Mouse (Mus musculus): ENCODE measurements at regions not wholly inside any gene's neighbourhood (a gene's known extent, or its start where the extent isn't known, plus 50 kb on each side); places are given as distances from the start of the nearest gene placed in this dataset.

DNA sequence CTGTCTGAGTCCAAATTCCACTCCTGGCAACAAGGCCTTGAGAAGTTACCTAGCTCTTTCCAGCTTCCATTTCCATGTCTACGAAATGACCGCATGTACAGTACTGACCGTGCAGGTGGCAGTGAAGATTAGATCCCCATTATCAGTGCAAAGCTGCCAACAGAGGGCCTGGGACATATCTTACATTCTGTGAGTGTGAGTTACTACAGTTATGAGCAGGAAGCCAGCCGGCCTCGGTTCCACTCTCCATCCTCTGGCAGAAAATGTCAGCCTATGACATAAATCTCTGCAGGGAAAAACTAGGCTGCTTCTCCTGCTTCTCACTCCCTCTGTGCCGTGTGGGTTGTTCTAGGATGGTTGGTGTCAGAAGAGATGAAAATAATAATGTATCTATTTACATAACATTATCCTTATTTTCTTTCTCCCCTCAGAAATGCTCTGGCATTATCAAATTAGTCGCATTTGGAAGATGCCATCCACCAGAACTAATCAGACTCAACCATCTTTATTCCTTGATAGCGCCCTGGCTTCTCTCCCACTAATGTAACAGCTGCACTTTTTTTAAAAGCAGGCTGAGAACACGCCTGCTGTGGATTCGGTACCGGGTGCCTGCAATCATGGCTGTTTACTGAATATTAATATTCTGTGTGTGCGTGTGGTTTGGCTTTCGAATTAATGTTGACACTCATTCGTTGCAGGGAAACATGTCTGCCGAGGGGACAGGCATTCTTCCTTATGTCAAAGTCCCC lies 77.5 kb downstream of the Dyrk2 start:
- WGBS: 72% methylated on average over 15 of the region's 15 CpGs
- ATAC-seq (ENCODE audit: low read depth): no peak
- H3K4me2 ChIP-seq: no peak overlapping the region
- H3K4me1 ChIP-seq (replicated peaks): peaks cover 15% of the 10 kb centered on the region; the same call in 1 of the 2 replicates
- H3K4me3 ChIP-seq: no peak overlapping the region
- H3K9me3 ChIP-seq: 0 out of 2 replicates have a peak, but pooled peaks cover 3% of the 10 kb centered on the region
- no peaks in the 10 kb centered on the region for H3K36me3 ChIP-seq
- H3K9ac ChIP-seq: no peak overlapping the region
- H3K27me3 ChIP-seq: no peaks in the 10 kb centered on the region
- H3K27ac ChIP-seq (replicated peaks): peak overlapping the region; percentile 38

DNA sequence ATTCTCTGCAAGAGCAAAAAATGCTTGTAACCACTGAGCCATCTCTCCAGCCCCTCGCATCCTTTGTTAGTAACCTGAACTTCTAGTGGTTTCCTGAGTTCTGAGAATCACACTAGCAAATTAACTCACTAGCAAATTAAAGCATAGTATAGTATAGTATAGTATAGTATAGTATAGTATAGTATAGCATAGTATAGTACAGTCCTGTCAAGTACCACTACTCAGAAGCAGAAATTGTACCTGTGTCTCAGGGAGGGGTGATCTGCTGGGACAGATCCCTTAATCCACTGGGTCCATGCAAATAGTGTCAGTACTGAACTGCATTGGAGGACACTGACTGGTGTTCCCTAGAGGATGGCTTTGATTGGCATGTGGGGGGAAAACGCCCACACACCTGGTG lies 76.2 kb downstream of the Dyrk2 start:
- Histone ChIP-seq H3K9ac (no peak overlapping the region), H3K4me1 (replicated peaks) (peaks cover 15% of the 10 kb centered on the region; the same call in 1 of the 2 replicates), H3K27me3 (no peaks in the 10 kb centered on the region), H3K4me3 (no peak overlapping the region), H3K27ac (replicated peaks) (no peak overlapping the region), H3K4me2 (no peak overlapping the region), H3K36me3 (no peaks in the 10 kb centered on the region), H3K9me3 (0 out of 2 replicates have a peak, but pooled peaks cover 3% of the 10 kb centered on the region)
- WGBS: 88% methylated on average over 2 of the region's 2 CpGs
- ATAC-seq (ENCODE audit: low read depth): no peak

DNA sequence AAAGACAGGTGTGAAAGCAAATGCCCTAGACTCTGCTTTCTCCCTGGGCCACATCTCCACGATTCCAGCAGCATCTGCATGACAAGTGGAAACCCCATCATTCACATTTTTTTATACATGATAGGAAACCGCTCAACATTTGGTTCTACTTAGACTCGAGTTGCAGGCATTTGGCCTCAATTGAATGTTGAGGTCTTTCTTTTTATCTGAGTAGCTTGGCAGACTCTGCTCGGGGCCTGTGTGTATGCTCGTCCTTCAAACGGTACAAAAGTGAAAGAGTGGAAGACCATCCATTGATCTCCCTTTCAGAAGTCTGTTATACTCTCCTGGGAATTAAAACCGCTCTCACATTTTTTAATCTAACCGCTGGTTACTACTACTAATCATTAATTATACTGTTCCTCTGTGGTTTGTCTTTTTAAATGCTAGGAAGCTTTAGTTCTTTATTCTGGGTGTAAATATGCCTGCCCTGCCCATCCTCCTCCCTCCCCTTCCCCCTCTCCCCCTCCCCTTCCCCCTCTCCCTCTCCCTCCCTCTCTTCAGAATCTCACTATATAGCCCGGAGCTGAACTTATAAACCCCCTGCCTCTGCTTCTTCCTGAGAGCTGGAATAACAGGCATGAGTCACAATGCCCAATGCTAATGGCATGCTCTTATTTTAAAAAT lies 75.5 kb downstream of the Dyrk2 start:
- Histone ChIP-seq H3K27me3 (no peaks in the 10 kb centered on the region), H3K4me3 (no peak overlapping the region), H3K36me3 (no peaks in the 10 kb centered on the region), H3K4me1 (replicated peaks) (peaks cover 15% of the 10 kb centered on the region; the same call in 1 of the 2 replicates), H3K4me2 (no peak overlapping the region), H3K27ac (replicated peaks) (no peak overlapping the region), H3K9ac (no peak overlapping the region), H3K9me3 (0 out of 2 replicates have a peak, but pooled peaks cover 3% of the 10 kb centered on the region)
- 35% methylated on average over 9 of the region's 9 CpGs for WGBS
- 0 out of 2 replicates have a peak, but pooled peaks have one; percentile 15 for ATAC-seq (ENCODE audit: low read depth)

DNA sequence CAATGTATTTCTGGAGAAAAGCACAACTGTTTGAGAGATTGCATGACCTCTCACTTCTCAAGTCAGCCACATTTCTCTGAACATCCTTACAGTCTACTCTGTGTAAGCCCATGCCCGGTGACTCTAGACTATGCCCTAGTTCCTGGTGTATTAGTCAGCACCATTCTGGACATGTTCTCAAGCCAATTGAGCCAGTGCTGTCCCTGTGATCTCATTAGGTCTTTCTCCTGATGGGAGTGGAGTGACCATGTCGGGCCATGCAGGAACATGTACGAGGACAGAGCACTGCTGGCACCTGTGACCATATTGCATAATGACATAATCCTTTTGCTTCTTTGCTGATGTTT lies 75.0 kb downstream of the Dyrk2 start:
- ATAC-seq (ENCODE audit: low read depth): 0 out of 2 replicates have a peak, but pooled peaks have one; percentile 40
- WGBS: 89% methylated on average over 3 of the region's 3 CpGs
- peaks cover 15% of the 10 kb centered on the region; the same call in 1 of the 2 replicates for H3K4me1 ChIP-seq (replicated peaks)
- no peak overlapping the region for H3K4me2 ChIP-seq
- 0 out of 2 replicates have a peak, but pooled peaks cover 3% of the 10 kb centered on the region for H3K9me3 ChIP-seq
- no peaks in the 10 kb centered on the region for H3K36me3 ChIP-seq
- no peak overlapping the region for H3K9ac ChIP-seq
- H3K4me3 ChIP-seq: no peak overlapping the region
- no peak overlapping the region for H3K27ac ChIP-seq (replicated peaks)
- no peaks in the 10 kb centered on the region for H3K27me3 ChIP-seq

DNA sequence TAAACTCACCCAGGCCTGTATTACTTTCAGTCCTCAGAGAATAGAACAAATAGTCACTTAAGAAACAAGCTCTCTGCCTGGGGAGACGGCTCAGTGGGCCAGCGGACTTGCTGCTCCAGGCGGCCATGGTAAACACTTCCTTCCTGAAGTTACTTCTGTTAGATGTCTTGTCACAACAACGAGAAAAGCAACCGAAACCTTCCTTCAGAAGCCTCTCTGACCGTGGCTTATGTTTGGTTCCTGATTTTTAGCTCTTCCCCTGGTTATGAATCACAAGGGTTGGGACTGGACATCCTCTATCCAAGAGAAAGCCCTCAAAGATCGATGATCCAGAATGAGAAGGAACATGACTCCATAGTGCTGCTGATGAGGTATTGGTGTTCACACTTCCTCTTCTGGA lies 73.5 kb downstream of the Dyrk2 start:
- Histone ChIP-seq H3K9ac (no peak overlapping the region), H3K4me1 (replicated peaks) (peaks cover 15% of the 10 kb centered on the region; the same call in 1 of the 2 replicates), H3K27ac (replicated peaks) (no peak overlapping the region), H3K4me3 (no peak overlapping the region), H3K9me3 (no peaks in the 10 kb centered on the region), H3K27me3 (no peaks in the 10 kb centered on the region), H3K4me2 (no peak overlapping the region), H3K36me3 (no peaks in the 10 kb centered on the region)
- 82% methylated on average over 7 of the region's 7 CpGs for WGBS
- no peak for ATAC-seq (ENCODE audit: low read depth)

DNA sequence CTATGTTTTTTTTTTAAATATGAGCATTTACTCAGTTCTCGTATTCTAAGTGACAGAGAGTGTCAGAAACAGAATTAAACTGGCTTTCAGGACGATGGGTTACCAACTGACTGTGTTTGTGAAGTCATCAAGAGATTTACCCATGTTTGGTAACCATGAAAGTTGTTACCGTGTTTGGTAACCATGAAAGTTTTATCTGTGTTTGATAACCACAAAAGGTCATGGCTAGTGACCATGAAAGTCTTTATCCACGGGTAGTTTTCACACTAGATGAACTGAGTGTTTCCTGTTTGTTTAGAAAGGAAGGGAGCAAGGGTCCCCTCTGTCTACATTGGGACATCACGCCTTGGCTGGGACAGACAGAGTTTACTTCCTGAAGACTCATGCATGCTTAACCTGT lies 72.8 kb downstream of the Dyrk2 start:
- Histone ChIP-seq H3K27ac (replicated peaks) (no peak overlapping the region), H3K9me3 (no peaks in the 10 kb centered on the region), H3K9ac (no peak overlapping the region), H3K4me3 (no peak overlapping the region), H3K27me3 (no peaks in the 10 kb centered on the region), H3K4me1 (replicated peaks) (peaks cover 15% of the 10 kb centered on the region; the same call in 1 of the 2 replicates), H3K4me2 (no peak overlapping the region), H3K36me3 (no peaks in the 10 kb centered on the region)
- 83% methylated on average over 5 of the region's 5 CpGs for WGBS
- ATAC-seq (ENCODE audit: low read depth): no peak

DNA sequence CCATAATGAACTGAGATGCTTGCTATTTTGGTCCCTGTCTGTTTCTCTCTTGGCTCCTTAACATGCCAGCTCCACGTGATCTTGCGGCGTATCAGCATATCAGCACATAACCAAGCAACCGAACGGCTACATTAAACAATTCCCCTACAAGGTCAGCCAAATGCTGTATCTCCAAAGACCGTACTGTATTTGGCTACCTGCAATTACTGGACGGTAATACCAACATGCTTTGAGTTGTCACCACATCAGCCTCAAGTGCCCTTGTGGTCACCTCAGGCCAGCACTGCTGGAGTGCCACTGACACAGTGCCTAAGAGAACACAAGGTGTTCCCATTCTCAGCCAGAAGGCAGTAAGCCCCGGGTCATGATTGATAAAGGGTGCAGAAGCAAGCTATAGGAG lies 70.2 kb downstream of the Dyrk2 start:
- Histone ChIP-seq H3K4me1 (replicated peaks) (peaks cover 4% of the 10 kb centered on the region; the same call in 1 of the 2 replicates), H3K4me2 (no peak overlapping the region)
- WGBS: 94% methylated on average over 8 of the region's 8 CpGs

DNA sequence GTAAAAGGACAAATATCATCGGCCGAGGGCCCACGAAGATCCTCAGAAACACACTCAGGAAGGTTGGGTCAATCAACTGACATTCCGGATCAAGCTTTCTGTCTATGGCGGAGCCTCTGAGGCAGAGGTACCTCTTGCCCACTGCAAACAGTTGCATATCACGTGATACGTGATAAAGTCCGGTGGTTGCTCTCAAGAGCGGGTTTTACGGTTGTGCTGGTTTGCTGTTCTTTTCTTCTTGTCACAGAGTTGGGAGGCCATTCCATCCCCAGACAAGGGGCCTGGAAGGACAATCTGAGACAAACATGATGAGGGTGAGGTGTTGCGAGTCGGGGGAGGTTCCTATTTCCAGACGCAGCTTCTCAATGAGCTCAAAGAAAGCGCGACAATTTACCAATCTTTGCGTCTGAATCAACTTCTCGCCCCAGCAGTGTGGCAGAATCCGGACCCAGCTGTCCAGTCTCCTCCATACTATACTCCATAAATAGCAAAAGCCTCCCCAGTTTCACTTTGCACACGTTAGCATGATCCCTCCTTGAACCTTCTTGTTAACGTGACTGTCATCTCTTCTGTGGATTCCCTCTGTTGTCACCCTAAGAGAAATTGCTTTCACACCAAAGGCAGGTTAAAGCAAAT lies 66.0 kb downstream of the Dyrk2 start:
- H3K4me3 ChIP-seq: no peak overlapping the region
- 86% methylated on average over 20 of the region's 20 CpGs for WGBS
- no peak overlapping the region for H3K9ac ChIP-seq
- H3K4me1 ChIP-seq (replicated peaks): no peaks in the 10 kb centered on the region
- H3K4me2 ChIP-seq: no peak overlapping the region
- H3K27me3 ChIP-seq: no peaks in the 10 kb centered on the region
- no peaks in the 10 kb centered on the region for H3K9me3 ChIP-seq
- ATAC-seq (ENCODE audit: low read depth): no peak
- H3K36me3 ChIP-seq: no peaks in the 10 kb centered on the region
- H3K27ac ChIP-seq (replicated peaks): no peak overlapping the region

More for the DNA sequence above, 70.2 kb downstream of the Dyrk2 start:
- Histone ChIP-seq H3K4me3 (no peak overlapping the region), H3K9me3 (no peaks in the 10 kb centered on the region), H3K9ac (no peak overlapping the region), H3K27me3 (no peaks in the 10 kb centered on the region), H3K36me3 (no peaks in the 10 kb centered on the region), H3K27ac (replicated peaks) (no peak overlapping the region)
- ATAC-seq (ENCODE audit: low read depth): no peak

DNA sequence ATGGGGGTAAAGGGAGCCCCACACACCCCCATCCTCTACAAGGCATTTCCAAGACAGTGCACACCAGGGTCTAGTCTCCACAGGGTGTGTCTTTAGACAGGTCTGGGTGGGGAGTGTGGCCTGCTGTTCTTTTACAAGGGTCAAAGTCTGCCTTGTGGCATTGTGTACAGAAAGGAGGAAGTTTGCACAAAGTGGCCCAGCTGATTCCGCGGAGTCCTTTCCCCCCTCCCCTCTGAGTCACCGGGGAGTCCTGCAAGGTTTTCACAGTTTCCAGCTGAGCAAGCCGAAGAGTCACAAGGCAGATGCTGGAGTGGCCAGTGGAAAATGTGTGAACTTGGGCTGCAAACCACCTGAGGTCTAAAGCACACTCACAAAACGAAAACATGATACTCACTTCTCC lies 65.4 kb downstream of the Dyrk2 start:
- WGBS: 65% methylated on average over 5 of the region's 5 CpGs
- Histone ChIP-seq H3K4me1 (replicated peaks) (no peaks in the 10 kb centered on the region), H3K4me2 (no peak overlapping the region), H3K4me3 (no peak overlapping the region), H3K27me3 (no peaks in the 10 kb centered on the region), H3K9me3 (no peaks in the 10 kb centered on the region), H3K27ac (replicated peaks) (no peak overlapping the region), H3K36me3 (no peaks in the 10 kb centered on the region), H3K9ac (no peak overlapping the region)
- no peak for ATAC-seq (ENCODE audit: low read depth)

Data from neural tube, embryonic 13.5 days (tissue).